Comparison of ENCODE assay signal across 8 mouse cellular contexts in genomic region chr5:125368568-125368967, GRCm38 (mm10). TPM values are rescaled to one million over a fixed set of nuclear protein-coding genes. Genes with fewer than 3 reads are reported as not detected.
DNase-seq lines count a peak whose midpoint lies in the region; ATAC-seq lines count a peak whose summit lies in the region.

No protein-coding gene starts in this region.

- no peak overlapping the region for H3K4me3 ChIP-seq in heart, embryonic 10.5 days
- H3K4me3 ChIP-seq in hindbrain, embryonic 15.5 days: no peak overlapping the region

- H3K4me2 ChIP-seq in hindbrain, embryonic 15.5 days: no peak overlapping the region

- DNase-seq in heart, adult 18-20 months: peak; percentile 66 to 80
- no peak for DNase-seq in heart, embryonic 10.5 days (ENCODE audit: low spot score)
- peak; percentile 59 to 67 for DNase-seq in adrenal gland, postnatal 36 days
- DNase-seq in layer of hippocampus, postnatal 36 days: peak; percentile 45 to 64
- peak; percentile 89 for DNase-seq in lung, postnatal 36 days
- peak; percentile 40 for DNase-seq in right cerebral cortex, postnatal 4 days

- no peaks in the 10 kb centered on the region for H3K36me3 ChIP-seq in heart, embryonic 10.5 days
- no peaks in the 10 kb centered on the region for H3K36me3 ChIP-seq in hindbrain, embryonic 15.5 days

- 1% methylated on average over 4 of the region's 4 CpGs for WGBS in heart, embryonic 10.5 days
- 4% methylated on average over 4 of the region's 4 CpGs for WGBS in hindbrain, embryonic 15.5 days

- peak; percentile 88 for ATAC-seq in erythroid progenitor cell, adult 5-6 weeks (replicated peaks; ENCODE audit: low FRiP score, poor library complexity, severe bottlenecking)
- ATAC-seq in hindbrain, embryonic 15.5 days (ENCODE audit: low FRiP score, low read depth): 0 out of 2 replicates have a peak, but pooled peaks have one; percentile 27

- H3K27ac ChIP-seq in heart, embryonic 10.5 days: no peak overlapping the region
- H3K27ac ChIP-seq in hindbrain, embryonic 15.5 days (replicated peaks): no peak overlapping the region

- H3K27me3 ChIP-seq in heart, embryonic 10.5 days (ENCODE audit: insufficient read depth, poor library complexity, severe bottlenecking): no peaks in the 10 kb centered on the region
- H3K27me3 ChIP-seq in hindbrain, embryonic 15.5 days: no peaks in the 10 kb centered on the region

- no peak overlapping the region for H3K9ac ChIP-seq in hindbrain, embryonic 15.5 days

- no peaks in the 10 kb centered on the region for H3K9me3 ChIP-seq in heart, embryonic 10.5 days
- H3K9me3 ChIP-seq in hindbrain, embryonic 15.5 days: no peaks in the 10 kb centered on the region

- H3K4me1 ChIP-seq in heart, embryonic 10.5 days: 0 out of 2 replicates have a peak, but pooled peaks cover 3% of the 10 kb centered on the region
- no peaks in the 10 kb centered on the region for H3K4me1 ChIP-seq in hindbrain, embryonic 15.5 days (replicated peaks)

RNA-seq across cellular contexts. Expression of gene Gm10382, which starts 20.6 kb away (rescaled TPM):
- under 1 TPM in 1 of 2 experiments, not detected in 1; 0.23 TPM for total RNA-seq in heart, adult 18-20 months (2021)
- polyA plus RNA-seq in heart, embryonic 10.5 days (2016; fragmentation: Nextera tagmentation; extraction: Ambion mirVana): 0.34 and 0.67 TPM in 2 replicates
- total RNA-seq in adrenal gland, postnatal 36 days (2021): under 1 TPM; 0.23 to 0.40 TPM
- total RNA-seq in erythroid progenitor cell, adult 5-6 weeks (2015; ENCODE audit: low replicate concordance): not detected in 2 replicates
- not detected in 2 replicates for total RNA-seq in erythroid progenitor cell, adult 5-6 weeks (2017; ENCODE audit: low replicate concordance)
- polyA plus RNA-seq in hindbrain, embryonic 15.5 days (2015; fragmentation: Nextera tagmentation; extraction: Ambion mirVana): 0.56 and 0.65 TPM in 2 replicates
- total RNA-seq in layer of hippocampus, postnatal 36 days (2021): not detected

RNA-seq across cellular contexts. Expression of gene Ubc, which starts 21.4 kb away (rescaled TPM):
- 1,000 to 10,000 TPM; 1,625 to 1,638 TPM for total RNA-seq in heart, adult 18-20 months (2021)
- polyA plus RNA-seq in heart, embryonic 10.5 days (2016; fragmentation: Nextera tagmentation; extraction: Ambion mirVana): 921 and 966 TPM in 2 replicates
- 1,000 to 10,000 TPM; 1,428 to 1,489 TPM for total RNA-seq in adrenal gland, postnatal 36 days (2021)
- 158 and 186 TPM in 2 replicates for total RNA-seq in erythroid progenitor cell, adult 5-6 weeks (2015; ENCODE audit: low replicate concordance)
- 215 and 222 TPM in 2 replicates for total RNA-seq in erythroid progenitor cell, adult 5-6 weeks (2017; ENCODE audit: low replicate concordance)
- 1,393 and 1,417 TPM in 2 replicates for polyA plus RNA-seq in hindbrain, embryonic 15.5 days (2015; fragmentation: Nextera tagmentation; extraction: Ambion mirVana)
- 100 to 1,000 TPM; 766 to 814 TPM for total RNA-seq in layer of hippocampus, postnatal 36 days (2021)

RNA-seq across cellular contexts. Expression of gene Scarb1, which starts 27.7 kb away (rescaled TPM):
- total RNA-seq in heart, adult 18-20 months (2021): 10 to 100 TPM; 26.6 to 34.7 TPM
- 73.1 and 94.3 TPM in 2 replicates for polyA plus RNA-seq in heart, embryonic 10.5 days (2016; fragmentation: Nextera tagmentation; extraction: Ambion mirVana)
- 1,000 to 10,000 TPM; 1,867 to 4,652 TPM for total RNA-seq in adrenal gland, postnatal 36 days (2021)
- 33.9 and 39.0 TPM in 2 replicates for total RNA-seq in erythroid progenitor cell, adult 5-6 weeks (2015; ENCODE audit: low replicate concordance)
- total RNA-seq in erythroid progenitor cell, adult 5-6 weeks (2017; ENCODE audit: low replicate concordance): 35.3 and 44.2 TPM in 2 replicates
- polyA plus RNA-seq in hindbrain, embryonic 15.5 days (2015; fragmentation: Nextera tagmentation; extraction: Ambion mirVana): 46.6 and 52.4 TPM in 2 replicates
- 10 to 100 TPM; 32.1 to 32.8 TPM for total RNA-seq in layer of hippocampus, postnatal 36 days (2021)

Comparison
In these comparisons a context has a peak if more than half of its experiments do, and no peak if none do; other contexts are left out.
1. RNA of gene Scarb1, which starts 27.7 kb away (total RNA-seq): 1,867 to 4,652 TPM in adrenal gland, postnatal 36 days; 33.9 to 44.2 TPM in erythroid progenitor cell, adult 5-6 weeks, 26.6 to 34.7 TPM in heart, adult 18-20 months and 32.1 to 32.8 TPM in layer of hippocampus, postnatal 36 days; every median in the first group is over 10 times any median in the second.